Mouse (Mus musculus) splenic B cell, adult 2 months (primary cell): ENCODE measurements at regions not wholly inside any gene's neighbourhood (a gene's known extent, or its start where the extent isn't known, plus 50 kb on each side); places are given as distances from the start of the nearest gene placed in this dataset.

Source experiments
- DNase-seq: peaks from one replicate; pipeline ENCODE4 v3.0.0-alpha.2; 2011; ENCODE audit warnings: low read depth, low spot score
- H3K27me3 ChIP-seq: 2 replicates; pipeline ENCODE4 v1.6.1; 2012; ENCODE audit warnings: mild to moderate bottlenecking, low read length, moderate library complexity, mixed read lengths; ENCODE audit not compliant: control insufficient read depth, poor library complexity, insufficient read depth, severe bottlenecking
- H3K36me3 ChIP-seq: 2 replicates; pipeline ENCODE4 v1.6.1; 2012; ENCODE audit warnings: mild to moderate bottlenecking, low read length, moderate library complexity, mixed read lengths; ENCODE audit not compliant: control insufficient read depth, poor library complexity, insufficient read depth, severe bottlenecking

GRCm38 (mm10) chr2:161387054-161387453 is 278.2 kb upstream of the Chd6 start:
- Histone ChIP-seq H3K36me3 (no peaks in the 10 kb centered on the region), H3K27me3 (no peaks in the 10 kb centered on the region)
- DNase-seq = no peak

GRCm38 (mm10) chr2:161382411-161382810 is 273.5 kb upstream of the Chd6 start:
- H3K27me3 ChIP-seq = no peaks in the 10 kb centered on the region
- no peak for DNase-seq
- no peaks in the 10 kb centered on the region for H3K36me3 ChIP-seq

- Histone ChIP-seq H3K36me3 (no peaks in the 10 kb centered on the region), H3K27me3 (no peaks in the 10 kb centered on the region; the same call in 1 of the 2 replicates)
- DNase-seq = no peak
These were observed 269.4 kb upstream of the Chd6 start for GRCm38 (mm10) chr2:161378313-161378712.

GRCm38 (mm10) chr2:161362325-161362724 is 253.4 kb upstream of the Chd6 start:
- H3K36me3 ChIP-seq = no peaks in the 10 kb centered on the region
- H3K27me3 ChIP-seq = no peaks in the 10 kb centered on the region
- no peak for DNase-seq

GRCm38 (mm10) chr2:161349110-161349509 is 240.2 kb upstream of the Chd6 start:
- no peak for DNase-seq
- Histone ChIP-seq H3K36me3 (no peaks in the 10 kb centered on the region), H3K27me3 (no peaks in the 10 kb centered on the region)

- no peak for DNase-seq
- H3K36me3 ChIP-seq = no peaks in the 10 kb centered on the region
- H3K27me3 ChIP-seq = no peaks in the 10 kb centered on the region
These were observed 235.1 kb upstream of the Chd6 start for GRCm38 (mm10) chr2:161344018-161344417.

- no peak for DNase-seq
- Histone ChIP-seq H3K27me3 (no peaks in the 10 kb centered on the region), H3K36me3 (no peaks in the 10 kb centered on the region)
These were observed 233.8 kb upstream of the Chd6 start for GRCm38 (mm10) chr2:161342648-161343047.

GRCm38 (mm10) chr2:161341368-161341891 is 232.6 kb upstream of the Chd6 start:
- Histone ChIP-seq H3K36me3 (no peaks in the 10 kb centered on the region), H3K27me3 (no peaks in the 10 kb centered on the region)
- DNase-seq = no peak

GRCm38 (mm10) chr2:161340291-161340690 is 231.4 kb upstream of the Chd6 start:
- Histone ChIP-seq H3K27me3 (no peaks in the 10 kb centered on the region), H3K36me3 (no peaks in the 10 kb centered on the region)
- DNase-seq = no peak

- Histone ChIP-seq H3K36me3 (no peaks in the 10 kb centered on the region), H3K27me3 (no peaks in the 10 kb centered on the region)
- DNase-seq = no peak
These were observed 230.6 kb upstream of the Chd6 start for GRCm38 (mm10) chr2:161339327-161340001.

GRCm38 (mm10) chr2:161338953-161339326 is 230.1 kb upstream of the Chd6 start:
- Histone ChIP-seq H3K36me3 (no peaks in the 10 kb centered on the region), H3K27me3 (no peaks in the 10 kb centered on the region)

GRCm38 (mm10) chr2:161332653-161333052 is 223.8 kb upstream of the Chd6 start:
- no peaks in the 10 kb centered on the region for H3K36me3 ChIP-seq
- no peak for DNase-seq
- H3K27me3 ChIP-seq = no peaks in the 10 kb centered on the region

More at GRCm38 (mm10) chr2:161338953-161339326, 230.1 kb upstream of the Chd6 start:
- DNase-seq = no peak

GRCm38 (mm10) chr2:161331850-161332365 is 223.0 kb upstream of the Chd6 start:
- Histone ChIP-seq H3K27me3 (no peaks in the 10 kb centered on the region), H3K36me3 (no peaks in the 10 kb centered on the region)
- DNase-seq = no peak

- H3K27me3 ChIP-seq = no peaks in the 10 kb centered on the region
- no peak for DNase-seq
- no peaks in the 10 kb centered on the region for H3K36me3 ChIP-seq
These were observed 193.9 kb upstream of the Chd6 start for GRCm38 (mm10) chr2:161302796-161303195.

GRCm38 (mm10) chr2:161268861-161269413 is 160.1 kb upstream of the Chd6 start:
- Histone ChIP-seq H3K36me3 (no peaks in the 10 kb centered on the region), H3K27me3 (no peaks in the 10 kb centered on the region)
- DNase-seq = no peak
